Mouse (Mus musculus) embryonic fibroblast, embryonic 13.5 days (primary cell): Measurements from ENCODE around the gene Bivm.

Experiments
- CTCF ChIP-seq: IDR thresholded peaks from 2 replicates; pipeline ENCODE4 v1.5.1; 2011; ENCODE audit warnings: mild to moderate bottlenecking, control low read depth, low read length, moderate library complexity, borderline replicate concordance; ENCODE audit not compliant: insufficient read depth
- POLR2A ChIP-seq: IDR thresholded peaks from 2 replicates; pipeline ENCODE4 v1.6.1; 2011; ENCODE audit warnings: low read depth, mild to moderate bottlenecking, control low read depth, low read length, moderate library complexity

- TF ChIP-seq CTCF (no peak), POLR2A (no peak)
Observed at GRCm38 (mm10) chr1:44120074-44120406, 1.3 kb downstream of the Bivm start.
